ENCODE assay signal across 14 mouse cellular contexts in the genomic region with DNA sequence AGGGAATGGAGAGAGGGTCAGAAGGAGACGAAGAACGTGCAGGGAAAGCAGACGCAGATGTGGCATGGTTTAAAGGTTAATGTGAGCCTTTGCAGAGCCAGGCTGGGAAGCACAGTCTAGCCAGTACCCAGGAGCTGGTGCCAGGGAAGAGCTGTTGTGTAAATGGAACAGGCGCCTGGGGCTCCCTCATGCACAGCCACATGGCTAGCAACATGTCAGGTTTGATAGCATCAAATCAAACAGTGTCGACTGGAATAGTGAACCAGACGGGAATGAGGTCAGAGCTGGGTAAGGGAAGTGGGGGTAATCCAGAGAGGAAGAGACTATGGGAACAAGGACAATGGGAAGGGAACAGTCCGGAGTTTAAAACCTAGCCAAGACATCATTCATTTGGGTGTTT.
DNase-seq lines count a peak whose midpoint lies in the region; ATAC-seq and TF ChIP-seq lines count a peak whose summit lies in the region.
"Had no signal": no experiment of that assay in that cellular context is flagged by ENCODE, and none has a peak within 500 bp of the region (broad histone marks: within the 10 kb centered on the region; RNA-seq: fewer than 3 reads in every experiment).

No protein-coding gene starts in this region.

- no peak overlapping the region for H3K27ac ChIP-seq in cerebellum, adult 2 months (ENCODE audit: insufficient read depth, low read length)
- H3K27ac ChIP-seq in kidney, embryonic 15.5 days, result no peak overlapping the region
- H3K27ac ChIP-seq: forebrain, embryonic 13.5 days; hindbrain, embryonic 15.5 days; limb, embryonic 12.5 days; macrophage had no signal

- no peaks in the 10 kb centered on the region for H3K9me3 ChIP-seq in kidney, embryonic 15.5 days (replicated peaks)
- H3K9me3 ChIP-seq: hindbrain, embryonic 15.5 days had no signal

- no peak overlapping the region for H3K4me3 ChIP-seq in cerebellum, adult 2 months (replicated peaks; ENCODE audit: insufficient read depth, low read depth, low read length)
- no peak overlapping the region for H3K4me3 ChIP-seq in kidney, embryonic 15.5 days (replicated peaks)
- H3K4me3 ChIP-seq: forebrain, embryonic 13.5 days; hindbrain, embryonic 15.5 days; limb, embryonic 12.5 days had no signal

- no peak overlapping the region for H3K9ac ChIP-seq in kidney, embryonic 15.5 days
- H3K9ac ChIP-seq: forebrain, embryonic 13.5 days; hindbrain, embryonic 15.5 days; limb, embryonic 12.5 days had no signal

- no peak overlapping the region for H3K4me2 ChIP-seq in kidney, embryonic 15.5 days
- H3K4me2 ChIP-seq: forebrain, embryonic 13.5 days; hindbrain, embryonic 15.5 days; limb, embryonic 12.5 days had no signal

- no peaks in the 10 kb centered on the region for H3K4me1 ChIP-seq in cerebellum, adult 2 months (ENCODE audit: control insufficient read depth, insufficient read depth, low read length)
- H3K4me1 ChIP-seq in kidney, embryonic 15.5 days, result peaks cover 13% of the 10 kb centered on the region; the same call in 1 of the 2 replicates
- H3K4me1 ChIP-seq: forebrain, embryonic 13.5 days; hindbrain, embryonic 15.5 days; limb, embryonic 12.5 days had no signal

- no peak for TF ChIP-seq POLR2A in cerebellum, adult 2 months (IDR thresholded peaks at IDR 0.05; ENCODE audit: borderline replicate concordance, insufficient read depth, low read length)

- H3K27me3 ChIP-seq in cerebellum, adult 2 months (ENCODE audit: control insufficient read depth, insufficient read depth, low read length), result no peaks in the 10 kb centered on the region
- no peaks in the 10 kb centered on the region for H3K27me3 ChIP-seq in kidney, embryonic 15.5 days
- H3K27me3 ChIP-seq: forebrain, embryonic 13.5 days; hindbrain, embryonic 15.5 days; limb, embryonic 12.5 days had no signal

- no peak for TF ChIP-seq CTCF in cerebellum, adult 2 months (IDR thresholded peaks at IDR 0.05; ENCODE audit: borderline replicate concordance, insufficient read depth, low read depth, low read length)

- ATAC-seq in kidney, embryonic 15.5 days (replicated peaks; ENCODE audit: low FRiP score), result no peak
- ATAC-seq: forebrain, embryonic 13.5 days had no signal

- DNase-seq in cerebellum, adult 2 months, result peak; percentile 16 to 24
- no peak for DNase-seq in cerebellum, adult 8-10 months
- DNase-seq in kidney, adult 9 months, result peak; percentile 76
- peak; percentile 44 for DNase-seq in adrenal gland, postnatal 10 days
- peak; percentile 6 for DNase-seq in heart, postnatal 4 days
- DNase-seq in gastrocnemius, adult 18-20 months (ENCODE audit: low spot score), result no peak
- no peak for DNase-seq in ovary, postnatal 10 days (ENCODE audit: low spot score)
- DNase-seq: B cell, adult 2 months; gastrocnemius, postnatal 14 days had no signal

- H3K36me3 ChIP-seq in kidney, embryonic 15.5 days, result peaks cover under 1% of the 10 kb centered on the region; the same call in 1 of the 2 replicates
- H3K36me3 ChIP-seq: hindbrain, embryonic 15.5 days had no signal

- WGBS in cerebellum, adult 2 months, result 32% methylated on average over 7 of the region's 7 CpGs
- 80% methylated on average over 7 of the region's 7 CpGs for WGBS in kidney, embryonic 15.5 days

Comparison
In these comparisons a context has a peak if more than half of its experiments do, and no peak if none do; other contexts are left out.
1. DNase-seq: peak in cerebellum, adult 2 months (2 of 2), kidney, adult 9 months (single experiment), adrenal gland, postnatal 10 days (single experiment) and heart, postnatal 4 days (single experiment); none in cerebellum, adult 8-10 months (single experiment), gastrocnemius, adult 18-20 months (single experiment) and ovary, postnatal 10 days (single experiment).